Mouse (Mus musculus): ENCODE data around the gene Dock1.
A peak's percentile ranks its signal among the peaks of the same experiment; 100 is the strongest.

The Dock1 gene

GRCm38 (mm10) chr7:134696126-134696979 is 25.9 kb downstream of the Dock1 start:
- DNase-seq = no peak

DNA sequence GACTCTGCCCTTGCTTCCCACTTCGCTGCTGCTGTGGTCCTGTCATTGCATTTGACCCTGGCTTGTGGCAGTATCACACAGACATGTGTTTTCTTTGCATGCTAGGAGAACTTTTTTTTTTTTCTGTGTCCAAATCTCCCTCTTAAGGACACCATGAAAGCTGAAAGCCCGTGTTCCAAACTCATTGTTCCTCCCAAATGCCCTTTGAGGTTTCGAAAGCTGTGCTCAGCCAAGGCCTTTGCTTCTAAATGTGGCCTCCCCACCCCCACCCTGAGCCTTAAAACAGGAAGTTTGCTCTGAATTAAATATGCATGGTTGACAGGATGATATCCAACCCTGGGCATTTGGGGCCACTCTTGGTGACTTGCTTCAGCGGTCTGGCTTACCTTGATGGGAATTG is 27.0 kb downstream of the Dock1 start:
- DNase-seq = no peak

DNA sequence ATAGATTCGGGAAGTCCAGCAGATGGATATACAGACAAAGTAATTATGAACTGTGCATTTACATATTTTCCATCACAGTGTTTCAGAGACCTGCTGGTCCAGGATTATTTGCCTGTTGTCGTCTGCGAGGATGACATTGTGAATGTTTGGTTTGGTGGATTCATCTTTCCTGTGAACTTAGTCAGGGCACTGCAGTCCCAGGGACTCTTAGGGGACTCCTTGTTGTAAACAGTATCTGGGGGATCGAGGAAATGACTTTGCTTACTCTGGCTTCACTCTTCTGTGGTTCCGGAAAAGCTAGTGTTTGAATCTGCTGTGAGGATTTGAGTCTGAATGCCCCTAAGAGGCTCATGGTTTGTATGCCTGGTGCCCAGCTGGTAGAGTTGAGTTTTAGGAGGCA is 27.8 kb downstream of the Dock1 start:
- no peak for DNase-seq

DNA sequence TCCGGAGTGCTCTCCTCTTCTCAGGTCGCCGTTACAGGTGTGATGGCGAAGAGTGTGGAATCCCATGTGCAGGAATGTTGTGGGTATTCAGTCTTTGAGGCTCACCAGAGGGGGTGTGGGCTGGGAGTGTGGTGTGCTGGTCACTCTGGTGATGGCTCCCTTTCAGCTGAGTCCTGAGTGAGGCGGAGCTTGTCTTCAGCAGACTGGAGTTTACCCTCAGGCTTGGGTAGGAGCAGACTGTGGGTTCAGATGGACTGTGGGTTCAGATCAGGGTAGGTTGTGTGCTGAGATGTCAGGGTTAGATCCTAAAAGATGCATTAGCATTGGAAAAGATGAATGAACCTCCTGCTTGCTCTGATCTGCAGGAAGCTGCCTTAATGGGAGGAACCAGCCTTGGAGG is 29.5 kb downstream of the Dock1 start:
- DNase-seq = no peak

DNA sequence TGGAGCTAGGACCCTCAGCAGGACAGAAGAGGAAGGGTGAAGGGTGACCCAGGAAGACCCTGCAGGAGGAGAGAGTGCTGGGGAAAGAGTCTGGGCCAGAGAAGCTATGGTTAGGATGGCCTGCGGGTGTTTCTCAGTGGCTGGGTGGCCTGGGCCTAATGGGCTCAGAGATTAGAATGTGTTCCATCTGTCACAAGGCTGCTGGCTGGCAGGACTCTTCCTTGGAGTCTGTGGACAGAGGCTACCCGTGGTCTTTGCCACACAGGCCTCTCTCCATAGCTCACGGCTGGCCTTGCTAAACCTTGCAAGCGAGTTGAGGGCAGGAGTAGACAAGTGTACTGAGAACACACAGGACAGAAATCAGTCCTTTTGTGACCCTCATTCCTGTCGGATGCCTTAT is 32.0 kb downstream of the Dock1 start:
- DNase-seq = peak in 1 of 2 experiments; percentile 30

DNA sequence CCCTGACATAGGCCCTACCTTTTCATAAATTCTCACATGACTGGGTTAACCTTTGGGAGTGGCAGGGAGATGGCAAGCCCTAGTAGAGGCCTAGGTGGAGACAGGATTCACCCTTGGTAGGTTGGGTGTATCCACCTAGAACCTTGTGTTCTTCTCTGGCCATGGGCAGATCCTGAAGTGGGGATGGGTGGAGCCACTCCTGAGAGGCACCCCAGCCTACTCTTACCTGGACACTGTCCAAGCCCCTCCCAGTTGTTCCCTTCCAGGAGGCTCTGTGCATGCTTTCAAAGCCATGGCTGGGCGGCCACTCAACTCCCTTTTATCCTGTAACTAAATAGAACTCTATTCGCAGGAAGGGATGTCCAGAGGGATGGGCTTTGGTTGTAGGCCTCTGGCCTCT is 33.2 kb downstream of the Dock1 start:
- no peak for DNase-seq

- peak; percentile 34 to 66 for DNase-seq
These were observed 38.9 kb downstream of the Dock1 start for GRCm38 (mm10) chr7:134709226-134709853.

GRCm38 (mm10) chr7:134711576-134711975 is 41.1 kb downstream of the Dock1 start:
- no peak for DNase-seq

DNA sequence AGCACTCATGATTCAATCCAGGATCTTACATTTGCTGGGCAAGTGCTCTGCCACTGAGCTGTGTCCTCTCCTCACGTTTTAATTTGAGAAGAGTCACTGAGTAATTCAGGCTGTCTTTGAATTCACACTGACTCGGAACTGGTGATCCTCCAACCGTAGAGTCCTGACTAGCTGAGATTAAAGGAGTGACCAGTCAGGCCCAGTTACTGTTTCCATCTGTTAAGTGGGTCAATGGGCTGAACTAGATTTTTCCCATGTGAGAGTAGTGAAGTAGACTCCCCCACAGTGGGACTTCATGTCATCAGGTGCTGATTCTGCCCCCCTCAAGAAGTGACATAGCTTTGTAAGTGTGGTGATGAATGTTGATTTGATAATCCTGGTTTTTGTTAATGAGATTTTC is 49.0 kb downstream of the Dock1 start:
- DNase-seq = no peak

DNA sequence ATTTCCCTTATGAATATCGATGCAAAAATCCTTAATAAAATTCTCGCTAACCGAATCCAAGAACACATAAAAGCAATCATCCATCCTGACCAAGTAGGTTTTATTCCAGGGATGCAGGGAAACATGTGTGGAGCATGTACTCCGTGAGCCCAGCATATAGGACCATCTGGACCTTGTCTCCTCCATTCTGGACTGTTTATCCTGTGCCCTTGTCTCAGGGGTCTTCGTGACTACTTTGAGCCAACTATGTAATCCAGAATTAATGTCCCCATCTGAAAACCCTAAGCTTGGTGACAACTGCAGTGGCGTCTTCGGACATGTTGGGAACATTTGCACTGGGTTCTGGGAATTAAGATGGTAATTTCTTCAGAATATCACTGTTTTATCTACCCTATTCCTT is 51.9 kb downstream of the Dock1 start:
- DNase-seq = no peak

DNA sequence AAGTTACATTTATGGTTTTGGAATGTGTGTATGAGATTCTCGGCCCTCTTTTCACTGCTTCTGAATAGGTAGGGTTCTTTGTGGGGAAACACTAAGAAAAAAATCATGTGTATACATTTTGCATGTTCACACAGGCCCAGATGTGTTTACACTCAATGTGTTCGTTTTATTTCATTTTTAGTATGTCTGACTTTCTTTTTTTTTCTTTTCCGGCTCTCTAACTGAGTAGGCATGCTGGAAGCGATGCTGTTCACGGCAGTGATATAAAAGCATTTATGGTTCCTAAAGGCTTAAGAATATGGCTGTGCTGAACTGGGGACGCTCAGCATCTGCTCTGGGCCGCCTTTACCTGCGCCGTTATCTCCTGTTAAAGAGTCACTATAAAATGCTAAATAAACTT is 52.5 kb downstream of the Dock1 start:
- DNase-seq = no peak

GRCm38 (mm10) chr7:134723509-134723908 is 53.1 kb downstream of the Dock1 start:
- DNase-seq = no peak

- DNase-seq = no peak
These were observed 54.4 kb downstream of the Dock1 start for GRCm38 (mm10) chr7:134724841-134725240.

DNA sequence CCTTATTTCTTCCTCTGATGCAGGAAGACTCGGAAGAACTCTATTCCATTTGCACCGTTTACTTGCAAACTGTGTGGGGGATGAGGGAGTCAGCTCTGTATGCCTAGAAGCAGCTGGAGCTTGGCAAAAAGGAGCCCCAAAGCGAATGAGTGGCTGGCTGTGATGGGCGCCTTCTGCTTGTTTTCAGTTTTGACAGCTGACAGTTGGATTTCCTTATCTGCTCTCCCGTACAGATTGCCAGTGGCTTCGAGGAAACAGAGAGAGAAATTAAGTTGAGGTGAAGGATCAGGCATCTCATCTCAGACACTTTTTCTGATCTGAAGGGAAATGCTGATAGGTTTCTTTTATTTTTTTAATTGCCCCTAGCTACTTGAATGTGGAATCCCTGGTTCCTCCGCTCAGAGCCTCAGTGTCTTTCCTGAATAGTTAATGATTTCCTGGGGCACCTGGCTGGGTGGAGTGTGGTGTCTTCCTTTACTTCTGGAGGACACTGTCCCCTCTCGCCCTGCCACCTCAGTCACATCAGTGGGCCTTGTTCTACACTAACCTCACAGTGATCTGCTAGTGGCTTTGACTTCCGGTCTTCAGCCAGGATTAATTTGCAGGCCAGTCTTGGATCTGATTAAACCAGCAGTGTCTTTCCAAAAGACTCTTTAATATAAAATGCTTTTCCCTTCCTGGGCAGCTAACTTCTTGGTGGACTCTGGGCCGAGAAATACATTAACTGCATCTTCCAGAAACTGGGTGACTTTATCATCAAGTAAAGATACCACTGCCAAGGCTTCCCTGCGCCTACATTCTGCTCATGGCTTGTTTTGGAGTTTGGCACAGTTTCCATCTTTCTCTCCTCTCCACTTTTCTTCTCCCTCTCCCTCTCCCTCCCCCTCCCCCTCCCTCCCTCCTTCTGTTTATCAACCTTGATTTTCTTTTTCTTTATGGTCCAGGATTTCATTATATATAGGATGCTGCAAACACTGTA is 55.4 kb downstream of the Dock1 start:
- DNase-seq = peak; percentile 54 to 57

- DNase-seq = no peak
These were observed 56.2 kb downstream of the Dock1 start for GRCm38 (mm10) chr7:134726530-134727258.

DNA sequence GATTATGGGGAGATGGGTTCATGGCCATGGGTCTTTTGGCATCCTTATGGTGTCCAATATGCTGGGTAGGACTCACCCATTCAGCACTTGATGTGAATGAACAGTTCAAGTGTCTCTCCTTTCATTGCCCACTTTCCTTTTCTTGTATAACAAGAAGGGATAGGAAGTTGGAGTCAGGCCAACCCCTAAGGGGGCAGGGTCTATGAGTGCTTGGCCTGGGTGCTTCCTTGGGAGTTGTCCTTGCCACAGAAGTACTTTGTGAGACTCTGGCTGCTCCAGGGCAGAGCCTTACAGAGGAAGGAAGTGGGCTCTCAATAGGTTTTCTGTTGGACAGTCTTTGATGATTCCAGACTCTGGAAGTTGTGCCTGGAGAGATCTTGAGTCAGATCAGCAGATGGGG is 58.9 kb downstream of the Dock1 start:
- no peak for DNase-seq

DNA sequence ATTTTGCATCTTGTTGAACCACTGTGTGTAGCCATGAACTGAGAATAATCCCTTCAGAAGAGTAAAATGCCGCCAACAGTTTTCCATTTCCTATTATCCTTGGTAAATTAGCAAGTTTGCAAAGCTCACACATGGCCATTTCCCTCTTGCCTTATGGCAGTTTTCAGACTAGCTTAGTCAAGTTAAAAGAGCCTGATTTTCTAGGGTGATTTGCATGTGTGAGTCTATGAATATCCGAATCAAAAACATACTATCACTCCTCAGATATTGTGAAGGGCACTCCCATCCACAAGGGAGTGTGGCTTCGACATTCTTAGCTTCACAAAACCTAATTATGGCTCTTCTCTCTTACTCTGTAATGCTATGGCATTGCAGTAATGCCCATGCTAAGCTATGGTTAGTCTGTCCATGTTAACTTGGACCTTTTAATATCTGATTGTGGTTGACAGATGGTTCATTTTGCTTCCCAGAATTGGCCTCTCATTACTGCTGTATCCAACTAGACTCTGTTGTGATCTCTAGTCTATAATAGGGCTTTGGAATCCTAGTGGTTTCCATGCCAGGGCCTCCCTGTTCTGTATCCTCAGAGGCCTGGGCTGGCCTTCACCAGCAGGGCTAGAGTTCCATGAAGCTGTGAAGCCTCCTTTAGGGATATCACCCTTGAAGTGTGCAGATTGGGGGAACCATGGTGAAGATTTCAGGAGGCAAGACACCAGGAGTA is 60.1 kb downstream of the Dock1 start:
- DNase-seq = no peak

GRCm38 (mm10) chr7:134747059-134747458 is 76.6 kb downstream of the Dock1 start:
- no peak for DNase-seq

- no peak for DNase-seq
These were observed 77.9 kb downstream of the Dock1 start for GRCm38 (mm10) chr7:134748376-134748775.

DNA sequence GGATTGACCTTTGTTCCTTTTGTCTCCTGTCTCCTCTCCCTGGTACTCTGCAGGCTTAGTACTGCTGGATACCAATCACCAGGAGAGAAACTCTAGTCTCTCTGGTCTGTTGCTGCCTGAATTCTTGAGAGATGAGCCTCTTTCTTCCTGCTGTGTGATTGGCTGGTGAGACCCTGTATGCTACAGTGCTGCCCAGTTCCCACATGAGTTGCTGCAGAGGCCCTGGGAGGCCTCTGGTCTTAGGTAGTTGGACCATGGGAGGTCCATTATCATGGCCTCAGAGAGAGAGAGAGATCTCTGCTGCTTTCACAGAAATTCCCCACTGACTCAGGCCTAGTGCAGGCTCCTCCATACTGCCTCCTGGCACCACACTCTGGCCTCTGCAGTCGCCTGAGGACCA is 79.2 kb downstream of the Dock1 start:
- DNase-seq = no peak

DNA sequence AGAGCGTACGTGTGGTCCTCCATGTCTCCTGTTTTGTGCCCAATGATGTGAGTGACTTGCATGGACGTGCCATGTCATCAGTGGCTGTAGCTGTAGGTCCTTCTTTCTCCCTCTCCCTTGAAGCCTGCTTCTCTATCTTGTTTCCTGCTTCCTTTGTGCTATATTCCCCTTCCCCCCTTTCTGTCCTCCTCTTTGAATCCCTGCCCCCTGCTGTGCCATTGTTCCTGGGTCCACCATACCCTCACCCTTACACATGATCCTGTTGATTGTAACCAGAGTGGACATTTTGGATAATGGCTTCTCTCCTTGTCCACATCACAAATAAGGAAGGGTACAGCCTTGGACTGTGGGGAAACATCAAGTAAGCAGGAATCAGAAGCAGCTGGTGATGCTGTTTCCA is 81.0 kb downstream of the Dock1 start:
- DNase-seq = no peak

- no peak for DNase-seq
These were observed 83.0 kb downstream of the Dock1 start for GRCm38 (mm10) chr7:134753417-134753816.

Data from cerebellum, postnatal 14 days (tissue).